Mouse (Mus musculus): ENCODE data around the gene Kdm5b. TPM values are rescaled to one million over a fixed set of nuclear protein-coding genes. Genes with fewer than 3 reads are reported as not detected.

Gene Kdm5b
- polyA plus RNA-seq, 1 experiment = 11.2 TPM

- Histone ChIP-seq H3K4me3 (no peak overlapping the region), H3K4me2 (ENCODE audit: low read depth) (no peak overlapping the region), H3K36me3 (ENCODE audit: control insufficient read depth, insufficient read depth) (peaks cover 38% of the 10 kb centered on the region), H3K79me2 (ENCODE audit: control insufficient read depth, insufficient read depth) (no peaks in the 10 kb centered on the region), H3K27me3 (ENCODE audit: control insufficient read depth, insufficient read depth, insufficient read length) (no peaks in the 10 kb centered on the region), H3ac (ENCODE audit: control insufficient read depth, insufficient read length) (no peak overlapping the region)
- TF ChIP-seq POLR2A (IDR thresholded peaks at IDR 0.05; ENCODE audit: insufficient read length, low read depth) = no peak
- no peak for TF ChIP-seq MYOG (IDR thresholded peaks at IDR 0.05; ENCODE audit: control insufficient read depth in 1 of 3, insufficient read depth in 1 of 3, insufficient read length in 2 of 3, low read depth in 2 of 3)
- no peak for TF ChIP-seq CEBPB (IDR thresholded peaks at IDR 0.05; ENCODE audit: insufficient read depth, poor library complexity, severe bottlenecking)
- TF ChIP-seq REST (IDR thresholded peaks at IDR 0.05; ENCODE audit: insufficient read depth, insufficient read length) = no peak
- no peak for TF ChIP-seq TCF12 (IDR thresholded peaks at IDR 0.05; ENCODE audit: insufficient read depth, poor library complexity, severe bottlenecking)
- TF ChIP-seq USF1 (IDR thresholded peaks at IDR 0.05; ENCODE audit: low read depth) = no peak
- TF ChIP-seq SRF (IDR thresholded peaks at IDR 0.05; ENCODE audit: control insufficient read depth, insufficient read length, low read depth) = no peak
- TF ChIP-seq MYOD1 (IDR thresholded peaks at IDR 0.05; ENCODE audit: control insufficient read depth in 1 of 3, insufficient read length in 2 of 3, low read depth in 2 of 3) = no peak
- no peak for TF ChIP-seq POLR2AphosphoS2 (IDR thresholded peaks at IDR 0.05; ENCODE audit: insufficient read length, low read depth)
- TF ChIP-seq MAX (IDR thresholded peaks at IDR 0.05; ENCODE audit: low read depth) = no peak
- TF ChIP-seq E2F4 (IDR thresholded peaks at IDR 0.05; ENCODE audit: insufficient read depth) = no peak
- TF ChIP-seq TCF3 (IDR thresholded peaks at IDR 0.05; ENCODE audit: insufficient read length, low read depth) = no peak
Measured at GRCm38 (mm10) chr1:134614554-134614953, 54.6 kb downstream of the Kdm5b start.

GRCm38 (mm10) chr1:134614988-134615387 lies 55.0 kb downstream of the Kdm5b start:
- Histone ChIP-seq H3K79me2 (ENCODE audit: control insufficient read depth, insufficient read depth) (no peaks in the 10 kb centered on the region), H3K27me3 (ENCODE audit: control insufficient read depth, insufficient read depth, insufficient read length) (no peaks in the 10 kb centered on the region), H3K36me3 (ENCODE audit: control insufficient read depth, insufficient read depth) (peaks cover 41% of the 10 kb centered on the region), H3K4me3 (no peak overlapping the region), H3K4me2 (ENCODE audit: low read depth) (no peak overlapping the region), H3ac (ENCODE audit: control insufficient read depth, insufficient read length) (no peak overlapping the region)
- no peak for TF ChIP-seq E2F4 (IDR thresholded peaks at IDR 0.05; ENCODE audit: insufficient read depth)
- TF ChIP-seq MYOG (IDR thresholded peaks at IDR 0.05; ENCODE audit: control insufficient read depth in 1 of 3, insufficient read depth in 1 of 3, insufficient read length in 2 of 3, low read depth in 2 of 3) = no peak
- no peak for TF ChIP-seq SRF (IDR thresholded peaks at IDR 0.05; ENCODE audit: control insufficient read depth, insufficient read length, low read depth)
- TF ChIP-seq POLR2A (IDR thresholded peaks at IDR 0.05; ENCODE audit: insufficient read length, low read depth) = no peak
- no peak for TF ChIP-seq USF1 (IDR thresholded peaks at IDR 0.05; ENCODE audit: low read depth)
- no peak for TF ChIP-seq TCF3 (IDR thresholded peaks at IDR 0.05; ENCODE audit: insufficient read length, low read depth)
- no peak for TF ChIP-seq REST (IDR thresholded peaks at IDR 0.05; ENCODE audit: insufficient read depth, insufficient read length)
- no peak for TF ChIP-seq MAX (IDR thresholded peaks at IDR 0.05; ENCODE audit: low read depth)
- no peak for TF ChIP-seq MYOD1 (IDR thresholded peaks at IDR 0.05; ENCODE audit: control insufficient read depth in 1 of 3, insufficient read length in 2 of 3, low read depth in 2 of 3)
- TF ChIP-seq CEBPB (IDR thresholded peaks at IDR 0.05; ENCODE audit: insufficient read depth, poor library complexity, severe bottlenecking) = no peak
- TF ChIP-seq POLR2AphosphoS2 (IDR thresholded peaks at IDR 0.05; ENCODE audit: insufficient read length, low read depth) = no peak

- H3K4me3 ChIP-seq = no peak overlapping the region
- no peaks in the 10 kb centered on the region for H3K27me3 ChIP-seq (ENCODE audit: control insufficient read depth, insufficient read depth, insufficient read length)
- no peak overlapping the region for H3K4me2 ChIP-seq (ENCODE audit: low read depth)
- TF ChIP-seq USF1 (IDR thresholded peaks at IDR 0.05; ENCODE audit: low read depth) (no peak), POLR2A (IDR thresholded peaks at IDR 0.05; ENCODE audit: insufficient read length, low read depth) (no peak)
- H3K36me3 ChIP-seq (ENCODE audit: control insufficient read depth, insufficient read depth) = peaks cover 52% of the 10 kb centered on the region
- H3ac ChIP-seq (ENCODE audit: control insufficient read depth, insufficient read length) = no peak overlapping the region
- H3K79me2 ChIP-seq (ENCODE audit: control insufficient read depth, insufficient read depth) = no peaks in the 10 kb centered on the region
Measured at GRCm38 (mm10) chr1:134617656-134618055, 57.7 kb downstream of the Kdm5b start.

GRCm38 (mm10) chr1:134625325-134625724 lies 65.4 kb downstream of the Kdm5b start:
- no peak for TF ChIP-seq MYOG (IDR thresholded peaks at IDR 0.05; ENCODE audit: control insufficient read depth in 1 of 3, insufficient read depth in 1 of 3, insufficient read length in 2 of 3, low read depth in 2 of 3)
- TF ChIP-seq E2F4 (IDR thresholded peaks at IDR 0.05; ENCODE audit: insufficient read depth) = no peak
- no peak for TF ChIP-seq USF1 (IDR thresholded peaks at IDR 0.05; ENCODE audit: low read depth)
- Histone ChIP-seq H3K4me2 (ENCODE audit: low read depth) (no peak overlapping the region), H3ac (ENCODE audit: control insufficient read depth, insufficient read length) (no peak overlapping the region), H3K36me3 (ENCODE audit: control insufficient read depth, insufficient read depth) (peaks cover 62% of the 10 kb centered on the region), H3K4me3 (no peak overlapping the region), H3K27me3 (ENCODE audit: control insufficient read depth, insufficient read depth, insufficient read length) (no peaks in the 10 kb centered on the region), H3K79me2 (ENCODE audit: control insufficient read depth, insufficient read depth) (no peaks in the 10 kb centered on the region)

GRCm38 (mm10) chr1:134629455-134629854 lies 69.5 kb downstream of the Kdm5b start:
- Histone ChIP-seq H3K27me3 (ENCODE audit: control insufficient read depth, insufficient read depth, insufficient read length) (no peaks in the 10 kb centered on the region), H3K36me3 (ENCODE audit: control insufficient read depth, insufficient read depth) (peaks cover 47% of the 10 kb centered on the region), H3ac (ENCODE audit: control insufficient read depth, insufficient read length) (no peak overlapping the region), H3K79me2 (ENCODE audit: control insufficient read depth, insufficient read depth) (no peaks in the 10 kb centered on the region), H3K4me2 (ENCODE audit: low read depth) (no peak overlapping the region), H3K4me3 (no peak overlapping the region)
- TF ChIP-seq USF1 (IDR thresholded peaks at IDR 0.05; ENCODE audit: low read depth) (no peak), MYOG (IDR thresholded peaks at IDR 0.05; ENCODE audit: control insufficient read depth in 1 of 3, insufficient read depth in 1 of 3, insufficient read length in 2 of 3, low read depth in 2 of 3) (no peak), POLR2AphosphoS2 (IDR thresholded peaks at IDR 0.05; ENCODE audit: insufficient read length, low read depth) (no peak), REST (IDR thresholded peaks at IDR 0.05; ENCODE audit: insufficient read depth, insufficient read length) (no peak), TCF12 (IDR thresholded peaks at IDR 0.05; ENCODE audit: insufficient read depth, poor library complexity, severe bottlenecking) (no peak), TCF3 (IDR thresholded peaks at IDR 0.05; ENCODE audit: insufficient read length, low read depth) (no peak), MAX (IDR thresholded peaks at IDR 0.05; ENCODE audit: low read depth) (no peak), POLR2A (IDR thresholded peaks at IDR 0.05; ENCODE audit: insufficient read length, low read depth) (no peak), E2F4 (IDR thresholded peaks at IDR 0.05; ENCODE audit: insufficient read depth) (no peak), CEBPB (IDR thresholded peaks at IDR 0.05; ENCODE audit: insufficient read depth, poor library complexity, severe bottlenecking) (no peak)
